In the genomic region with DNA sequence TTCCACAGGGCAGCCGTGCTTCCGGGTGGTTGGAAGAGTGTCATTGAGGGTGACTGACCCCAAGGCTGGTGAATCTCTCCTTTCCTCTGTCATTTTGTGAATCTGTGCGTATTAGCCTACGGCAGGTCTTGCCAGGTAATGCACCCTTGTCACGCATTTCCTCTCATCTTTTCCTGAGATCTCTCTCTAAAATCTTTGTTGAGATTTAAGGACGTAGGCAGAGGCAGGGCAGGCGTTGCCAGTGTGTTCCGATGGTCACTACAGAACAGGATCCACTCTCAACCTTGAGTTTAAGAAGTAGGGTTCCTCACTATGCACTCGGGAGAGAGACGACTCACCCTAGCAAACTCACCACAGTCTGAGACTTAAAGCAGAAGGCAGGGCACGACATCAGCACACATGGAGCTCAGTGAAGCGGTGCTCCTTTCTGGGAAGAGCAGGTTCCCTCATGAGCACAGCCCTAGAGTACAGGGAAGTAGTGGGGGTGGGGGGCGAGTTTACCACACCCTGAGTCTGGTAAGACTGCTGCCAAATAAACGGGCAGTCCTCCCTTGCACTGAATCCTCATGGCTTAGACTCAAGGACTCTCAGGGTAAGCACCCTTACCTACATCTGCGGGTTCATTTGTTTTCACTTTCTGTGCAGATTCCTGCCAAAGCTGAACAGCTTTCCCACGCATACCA, we compare ENCODE assay signal across 10 mouse cellular contexts. TPM values are rescaled to one million over a fixed set of nuclear protein-coding genes. Genes with fewer than 3 reads are reported as not detected.
DNase-seq lines count a peak whose midpoint lies in the region; ATAC-seq and TF ChIP-seq lines count a peak whose summit lies in the region.
"Had no signal": no experiment of that assay in that cellular context is flagged by ENCODE, and none has a peak within 500 bp of the region (broad histone marks: within the 10 kb centered on the region; RNA-seq: fewer than 3 reads in every experiment).

No protein-coding gene starts in this region.

- DNase-seq in kidney, adult 9 months = no peak
- no peak for DNase-seq in liver, embryonic 14.5 days (ENCODE audit: low read depth in 3 of 3, low spot score in 3 of 3)
- DNase-seq in forebrain, embryonic 14.5 days (ENCODE audit: low spot score) = no peak
- DNase-seq in thymus, postnatal 36 days = no peak

- no peak overlapping the region for H3K9ac ChIP-seq in kidney, embryonic 15.5 days
- no peak overlapping the region for H3K9ac ChIP-seq in liver, embryonic 14.5 days (replicated peaks)
- H3K9ac ChIP-seq in forebrain, embryonic 13.5 days = no peak overlapping the region
- H3K9ac ChIP-seq in forebrain, embryonic 14.5 days (ENCODE audit: low read length) = no peak overlapping the region
- H3K9ac ChIP-seq: neural tube, embryonic 12.5 days had no signal

- no peak for TF ChIP-seq CTCF in liver, embryonic 14.5 days (IDR thresholded peaks at IDR 0.05; ENCODE audit: low read depth)

- H3K27ac ChIP-seq in kidney, embryonic 15.5 days = no peak overlapping the region
- no peak overlapping the region for H3K27ac ChIP-seq in brown adipose tissue, adult 24 weeks (replicated peaks; ENCODE audit: low read depth, low read length)
- no peak overlapping the region for H3K27ac ChIP-seq in liver, embryonic 14.5 days
- no peak overlapping the region for H3K27ac ChIP-seq in forebrain, embryonic 13.5 days
- H3K27ac ChIP-seq in forebrain, embryonic 14.5 days (ENCODE audit: low read depth, low read length) = no peak overlapping the region
- H3K27ac ChIP-seq: neural tube, embryonic 12.5 days had no signal

- H3K9me3 ChIP-seq in kidney, embryonic 15.5 days (replicated peaks) = no peaks in the 10 kb centered on the region
- H3K9me3 ChIP-seq in liver, embryonic 14.5 days (ENCODE audit: control insufficient read depth, low read length) = no peaks in the 10 kb centered on the region
- H3K9me3 ChIP-seq in forebrain, embryonic 13.5 days (replicated peaks) = no peaks in the 10 kb centered on the region
- no peaks in the 10 kb centered on the region for H3K9me3 ChIP-seq in forebrain, embryonic 14.5 days (replicated peaks; ENCODE audit: control insufficient read depth, low read length)
- H3K9me3 ChIP-seq: neural tube, embryonic 12.5 days had no signal

- H3K4me3 ChIP-seq in kidney, embryonic 15.5 days (replicated peaks) = no peak overlapping the region
- H3K4me3 ChIP-seq in brown adipose tissue, adult 24 weeks (ENCODE audit: insufficient read depth, low read depth, low read length) = peak overlapping the region; percentile 28
- H3K4me3 ChIP-seq in liver, embryonic 14.5 days (ENCODE audit: insufficient read depth in 1 of 2, low read depth in 2 of 2, low read length in 2 of 2) = no peak overlapping the region
- no peak overlapping the region for H3K4me3 ChIP-seq in forebrain, embryonic 13.5 days
- H3K4me3 ChIP-seq in forebrain, embryonic 14.5 days (ENCODE audit: low read depth, low read length) = no peak overlapping the region
- H3K4me3 ChIP-seq: neural tube, embryonic 12.5 days had no signal

- H3K36me3 ChIP-seq in kidney, embryonic 15.5 days = no peaks in the 10 kb centered on the region
- H3K36me3 ChIP-seq in liver, embryonic 14.5 days (replicated peaks; ENCODE audit: control insufficient read depth, insufficient read depth, low read depth) = no peaks in the 10 kb centered on the region
- H3K36me3 ChIP-seq in forebrain, embryonic 13.5 days (ENCODE audit: poor library complexity, severe bottlenecking) = no peaks in the 10 kb centered on the region
- no peaks in the 10 kb centered on the region for H3K36me3 ChIP-seq in forebrain, embryonic 14.5 days (ENCODE audit: control insufficient read depth, insufficient read depth, low read length)
- H3K36me3 ChIP-seq: neural tube, embryonic 12.5 days had no signal

- ATAC-seq in kidney, embryonic 15.5 days (replicated peaks; ENCODE audit: low FRiP score) = no peak; the same call in 1 of the 2 replicates
- no peak for ATAC-seq in liver, embryonic 14.5 days (ENCODE audit: insufficient read depth)
- ATAC-seq in monocyte, adult 5-6 weeks (replicated peaks; ENCODE audit: insufficient number of reproducible peaks, low FRiP score, low TSS enrichment, poor library complexity, severe bottlenecking) = 0 out of 2 replicates have a peak, but pooled peaks have one; percentile 22
- no peak for ATAC-seq in forebrain, embryonic 13.5 days
- no peak for ATAC-seq in forebrain, embryonic 14.5 days
- ATAC-seq: Patski had no signal

- TF ChIP-seq EP300 in liver, embryonic 14.5 days (IDR thresholded peaks at IDR 0.05; ENCODE audit: low read depth) = no peak

- 69% methylated on average over 16 of the region's 16 CpGs for WGBS in kidney, embryonic 15.5 days
- WGBS in liver, embryonic 14.5 days (ENCODE audit: insufficient replicate concordance) = 34% methylated on average over 16 of the region's 16 CpGs
- 78% methylated on average over 16 of the region's 16 CpGs for WGBS in forebrain, embryonic 13.5 days
- 80% methylated on average over 16 of the region's 16 CpGs for WGBS in forebrain, embryonic 14.5 days

- H3K4me2 ChIP-seq in kidney, embryonic 15.5 days = peak overlapping the region; percentile 50; the same call in 1 of the 2 replicates
- peak overlapping the region; percentile 58; the same call in 1 of the 2 replicates for H3K4me2 ChIP-seq in liver, embryonic 14.5 days (ENCODE audit: low read depth)
- no peak overlapping the region for H3K4me2 ChIP-seq in forebrain, embryonic 13.5 days
- H3K4me2 ChIP-seq in forebrain, embryonic 14.5 days (ENCODE audit: low read length) = no peak overlapping the region
- H3K4me2 ChIP-seq: neural tube, embryonic 12.5 days had no signal

- H3K27me3 ChIP-seq in kidney, embryonic 15.5 days = no peaks in the 10 kb centered on the region
- no peaks in the 10 kb centered on the region for H3K27me3 ChIP-seq in liver, embryonic 14.5 days (ENCODE audit: control insufficient read depth, insufficient read depth, low read length)
- no peaks in the 10 kb centered on the region for H3K27me3 ChIP-seq in forebrain, embryonic 13.5 days
- no peaks in the 10 kb centered on the region for H3K27me3 ChIP-seq in forebrain, embryonic 14.5 days (replicated peaks; ENCODE audit: control insufficient read depth, insufficient read depth, low read length)
- H3K27me3 ChIP-seq: neural tube, embryonic 12.5 days; Patski had no signal

- H3K4me1 ChIP-seq in kidney, embryonic 15.5 days = peaks cover 7% of the 10 kb centered on the region
- no peaks in the 10 kb centered on the region for H3K4me1 ChIP-seq in brown adipose tissue, adult 24 weeks (ENCODE audit: control insufficient read depth, insufficient read depth, insufficient read length, low read length)
- peaks cover 0 to 6% of the 10 kb centered on the region in 2 experiments; a peak in 2 of 4 replicates for H3K4me1 ChIP-seq in liver, embryonic 14.5 days (replicated peaks; ENCODE audit: control insufficient read depth in 2 of 2, insufficient read depth in 2 of 2, low read length in 1 of 2)
- no peaks in the 10 kb centered on the region for H3K4me1 ChIP-seq in forebrain, embryonic 13.5 days
- no peaks in the 10 kb centered on the region for H3K4me1 ChIP-seq in forebrain, embryonic 14.5 days (ENCODE audit: control insufficient read depth, insufficient read depth, low read length)
- H3K4me1 ChIP-seq: neural tube, embryonic 12.5 days had no signal

RNA-seq across cellular contexts. Expression of a gene that starts 31.1 kb away (rescaled TPM):
- 79.3 and 81.1 TPM in 2 replicates for polyA plus RNA-seq in kidney, embryonic 15.5 days (2015; fragmentation: Nextera tagmentation; extraction: Ambion mirVana)
- 0.95 and 1.1 TPM in 2 replicates for polyA plus RNA-seq in brown adipose tissue, adult 24 weeks (2012; ENCODE audit: insufficient read depth, insufficient read length, missing spikeins)
- 0.31 and 0.41 TPM in 2 replicates for polyA plus RNA-seq in liver, embryonic 14.5 days (2012; rRNA removed)
- 48.5 and 50.1 TPM in 2 replicates for polyA plus RNA-seq in liver, embryonic 14.5 days (2014; fragmentation: Nextera tagmentation; extraction: Ambion mirVana)
- total RNA-seq in monocyte, adult 5-6 weeks (2017) = 10.6 to 12.6 TPM (median 12.3 TPM) in 3 replicates
- 82.5 and 91.0 TPM in 2 replicates for polyA plus RNA-seq in forebrain, embryonic 13.5 days (2015; fragmentation: Nextera tagmentation; extraction: Ambion mirVana)
- 49.2 and 52.3 TPM in 2 replicates for polyA plus RNA-seq in forebrain, embryonic 14.5 days (2014; fragmentation: Nextera tagmentation; extraction: Ambion mirVana)

RNA-seq across cellular contexts. Expression of a gene that starts 37.8 kb away (rescaled TPM):
- polyA plus RNA-seq in kidney, embryonic 15.5 days (2015; fragmentation: Nextera tagmentation; extraction: Ambion mirVana) = 682 and 728 TPM in 2 replicates
- polyA plus RNA-seq in brown adipose tissue, adult 24 weeks (2012; ENCODE audit: insufficient read depth, insufficient read length, missing spikeins) = 127 and 150 TPM in 2 replicates
- 94.9 and 161 TPM in 2 replicates for polyA plus RNA-seq in liver, embryonic 14.5 days (2012; rRNA removed)
- polyA plus RNA-seq in liver, embryonic 14.5 days (2014; fragmentation: Nextera tagmentation; extraction: Ambion mirVana) = 240 and 269 TPM in 2 replicates
- total RNA-seq in monocyte, adult 5-6 weeks (2017) = 287 to 397 TPM (median 370 TPM) in 3 replicates
- 830 and 894 TPM in 2 replicates for polyA plus RNA-seq in forebrain, embryonic 13.5 days (2015; fragmentation: Nextera tagmentation; extraction: Ambion mirVana)
- 684 and 690 TPM in 2 replicates for polyA plus RNA-seq in forebrain, embryonic 14.5 days (2014; fragmentation: Nextera tagmentation; extraction: Ambion mirVana)

RNA-seq across cellular contexts. Expression of a gene that starts 55.6 kb away (rescaled TPM):
- 63.2 and 69.1 TPM in 2 replicates for polyA plus RNA-seq in kidney, embryonic 15.5 days (2015; fragmentation: Nextera tagmentation; extraction: Ambion mirVana)
- polyA plus RNA-seq in brown adipose tissue, adult 24 weeks (2012; ENCODE audit: insufficient read depth, insufficient read length, missing spikeins) = 16.9 and 18.7 TPM in 2 replicates
- polyA plus RNA-seq in liver, embryonic 14.5 days (2012; rRNA removed) = 15.4 and 25.2 TPM in 2 replicates
- 35.6 and 39.9 TPM in 2 replicates for polyA plus RNA-seq in liver, embryonic 14.5 days (2014; fragmentation: Nextera tagmentation; extraction: Ambion mirVana)
- 96.8 to 144 TPM (median 108 TPM) in 3 replicates for total RNA-seq in monocyte, adult 5-6 weeks (2017)
- 83.8 and 86.1 TPM in 2 replicates for polyA plus RNA-seq in forebrain, embryonic 13.5 days (2015; fragmentation: Nextera tagmentation; extraction: Ambion mirVana)
- polyA plus RNA-seq in forebrain, embryonic 14.5 days (2014; fragmentation: Nextera tagmentation; extraction: Ambion mirVana) = 68.9 and 78.4 TPM in 2 replicates

Comparison
In these comparisons a context has a peak if more than half of its experiments do, and no peak if none do; other contexts are left out.
1. H3K4me2 ChIP-seq: peak in kidney, embryonic 15.5 days (single experiment) and liver, embryonic 14.5 days (single experiment); none in forebrain, embryonic 13.5 days (single experiment) and forebrain, embryonic 14.5 days (single experiment).